Mouse (Mus musculus) cerebellum, postnatal 4 days (tissue): ENCODE measurements at regions not wholly inside any gene's neighbourhood (a gene's known extent, or its start where the extent isn't known, plus 50 kb on each side); places are given as distances from the start of the nearest gene placed in this dataset.
A peak's percentile ranks its signal among the peaks of the same experiment; 100 is the strongest.

Experiments
- DNase-seq, 2 experiments: peaks; one replicate each; pipeline ENCODE4 v3.0.0; 2022; ENCODE audit warnings: low spot score in 2 of 2, mixed read lengths in 1 of 2

GRCm38 (mm10) chr7:37336851-37337531, 436.4 kb downstream of the Zfp536 start:
- DNase-seq: peak in 1 of 2 experiments; percentile 42

- no peak for DNase-seq
Measured at GRCm38 (mm10) chr7:37337616-37338015, 435.8 kb downstream of the Zfp536 start.

- no peak for DNase-seq
Measured at GRCm38 (mm10) chr7:37338067-37338501, 435.4 kb downstream of the Zfp536 start.

- no peak for DNase-seq
Measured at GRCm38 (mm10) chr7:37342613-37343012, 430.8 kb downstream of the Zfp536 start.

- peak in 1 of 2 experiments; percentile 20 for DNase-seq
Measured at GRCm38 (mm10) chr7:37343021-37343593, 430.3 kb downstream of the Zfp536 start.

- no peak for DNase-seq
Measured at GRCm38 (mm10) chr7:37343691-37344233, 429.7 kb downstream of the Zfp536 start.

- peak; percentile 62 to 81 for DNase-seq
Measured at GRCm38 (mm10) chr7:37346041-37346440, 427.4 kb downstream of the Zfp536 start.

- DNase-seq: peak; percentile 96 to 97
Measured at GRCm38 (mm10) chr7:37357647-37358395, 415.6 kb downstream of the Zfp536 start.

GRCm38 (mm10) chr7:37358492-37358891, 414.9 kb downstream of the Zfp536 start:
- DNase-seq: no peak

GRCm38 (mm10) chr7:37359473-37359872, 414.0 kb downstream of the Zfp536 start:
- no peak for DNase-seq

- peak in 1 of 2 experiments; percentile 57 for DNase-seq
Measured at GRCm38 (mm10) chr7:37360171-37360570, 413.3 kb downstream of the Zfp536 start.

GRCm38 (mm10) chr7:37361802-37362441, 411.5 kb downstream of the Zfp536 start:
- no peak for DNase-seq

GRCm38 (mm10) chr7:37362879-37363278, 410.6 kb downstream of the Zfp536 start:
- no peak for DNase-seq

- no peak for DNase-seq
Measured at GRCm38 (mm10) chr7:37363629-37364175, 409.7 kb downstream of the Zfp536 start.

GRCm38 (mm10) chr7:37364221-37364620, 409.2 kb downstream of the Zfp536 start:
- no peak for DNase-seq

- no peak for DNase-seq
Measured at GRCm38 (mm10) chr7:37366006-37366405, 407.4 kb downstream of the Zfp536 start.

- no peak for DNase-seq
Measured at GRCm38 (mm10) chr7:37369698-37370097, 403.7 kb downstream of the Zfp536 start.

- peak; percentile 74 to 90 for DNase-seq
Measured at GRCm38 (mm10) chr7:37373864-37374263, 399.6 kb downstream of the Zfp536 start.

GRCm38 (mm10) chr7:37375044-37375443, 398.4 kb downstream of the Zfp536 start:
- DNase-seq: no peak

- no peak for DNase-seq
Measured at GRCm38 (mm10) chr7:37375591-37375990, 397.9 kb downstream of the Zfp536 start.

- no peak for DNase-seq
Measured at GRCm38 (mm10) chr7:37376207-37376606, 397.2 kb downstream of the Zfp536 start.
